Mouse (Mus musculus) stomach, embryonic 14.5 days (tissue): ENCODE measurements around the gene Zfpm1. TPM values are rescaled to one million over a fixed set of nuclear protein-coding genes. Genes with fewer than 3 reads are reported as not detected.

Experiments
- ATAC-seq: fragments of 200-750 bp; cut with Nextera tagmentation; 2 replicates; pipeline ENCODE4 v1.8.0; 2017; ENCODE audit warnings: low read depth, moderate TSS enrichment; ENCODE audit not compliant: insufficient number of reproducible peaks, insufficient read depth, low FRiP score
- H3K27ac ChIP-seq: fragments of 300-500 bp; sonication (generic); 2 replicates; pipeline ENCODE4 v1.5.1; 2014; ENCODE audit warnings: mild to moderate bottlenecking, low read length, moderate library complexity, mixed read lengths
- H3K27me3 ChIP-seq: fragments of 300-500 bp; sonication (generic); 2 replicates; pipeline ENCODE4 v1.6.1; 2014; ENCODE audit warnings: low read length, control low read depth, mixed read lengths; ENCODE audit not compliant: control insufficient read depth, insufficient read depth
- H3K36me3 ChIP-seq: fragments of 300-500 bp; sonication (generic); 2 replicates; pipeline ENCODE4 v1.6.1; 2014; ENCODE audit warnings: mild to moderate bottlenecking, control low read depth, low read length, moderate library complexity, mixed read lengths; ENCODE audit not compliant: control insufficient read depth, insufficient read depth
- H3K4me1 ChIP-seq: fragments of 300-500 bp; sonication (generic); 2 replicates; pipeline ENCODE4 v1.6.1; 2014; ENCODE audit warnings: low read length, control low read depth, mixed read lengths; ENCODE audit not compliant: control insufficient read depth, insufficient read depth
- H3K4me2 ChIP-seq: fragments of 300-500 bp; sonication (generic); replicated peaks from 2 replicates; pipeline ENCODE4 v1.6.1; 2014; ENCODE audit warnings: low read depth, low read length, control low read depth
- H3K4me3 ChIP-seq: fragments of 300-500 bp; sonication (generic); 2 replicates; pipeline ENCODE4 v1.5.1; 2014; ENCODE audit warnings: low read depth, low read length, control low read depth
- H3K9ac ChIP-seq: fragments of 300-500 bp; sonication (generic); replicated peaks from 2 replicates; pipeline ENCODE4 v1.6.1; 2014; ENCODE audit warnings: low read depth, mild to moderate bottlenecking, control low read depth, low read length, moderate library complexity, mixed read lengths
- H3K9me3 ChIP-seq: fragments of 300-500 bp; sonication (generic); 2 replicates; pipeline ENCODE4 v1.6.1; 2016; ENCODE audit warnings: low read depth, low read length, control low read depth; ENCODE audit not compliant: control insufficient read depth
- WGBS: fragments of 180-500 bp; shearing (Covaris S2); extraction: QIAGEN DNeasy Blood & Tissue Kit; methylation state at CpG from one replicate; pipeline ENCODE4 v1.1.7; 2014; 5-methylcytosine and 5-hydroxymethylcytosine counted together
- polyA plus RNA-seq: library from polyadenylated mRNA; unstranded; fragments of >200 nt; fragmentation: Nextera tagmentation; extraction: Ambion mirVana; gene quantifications from 2 replicates; pipeline ENCODE4 v1.2.1, GENCODE M21; 2014

The Zfpm1 gene
- polyA plus RNA-seq, 1 experiment from 2014 or later = 3.1 TPM

DNA sequence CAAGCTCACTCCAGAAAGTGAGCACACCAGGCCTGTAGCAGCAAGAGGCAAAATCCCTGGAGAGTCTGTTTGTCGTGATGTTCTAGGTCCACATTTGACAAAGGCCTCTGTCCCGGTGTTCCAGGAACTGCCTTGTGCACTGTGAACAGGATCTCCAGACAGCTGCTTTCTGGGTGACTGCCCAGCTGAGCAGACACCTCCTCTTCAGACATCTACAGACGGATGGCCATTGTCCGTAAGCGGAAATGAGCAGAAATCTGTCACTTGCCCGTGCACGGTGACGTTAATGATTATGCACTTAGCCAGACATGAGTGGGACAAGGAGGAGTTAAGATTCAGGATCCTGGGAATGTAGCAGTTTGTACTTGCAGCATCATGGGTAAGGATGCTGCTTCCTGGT, 72.2 kb downstream of the Zfpm1 start:
- no peak overlapping the region for H3K27ac ChIP-seq
- WGBS = 72% methylated on average over 8 of the region's 8 CpGs
- no peak overlapping the region for H3K9ac ChIP-seq
- no peak for ATAC-seq
- H3K4me3 ChIP-seq = no peak overlapping the region
- no peaks in the 10 kb centered on the region for H3K27me3 ChIP-seq
- H3K36me3 ChIP-seq = no peaks in the 10 kb centered on the region
- H3K4me1 ChIP-seq = no peaks in the 10 kb centered on the region
- H3K4me2 ChIP-seq = no peak overlapping the region
- no peaks in the 10 kb centered on the region for H3K9me3 ChIP-seq

DNA sequence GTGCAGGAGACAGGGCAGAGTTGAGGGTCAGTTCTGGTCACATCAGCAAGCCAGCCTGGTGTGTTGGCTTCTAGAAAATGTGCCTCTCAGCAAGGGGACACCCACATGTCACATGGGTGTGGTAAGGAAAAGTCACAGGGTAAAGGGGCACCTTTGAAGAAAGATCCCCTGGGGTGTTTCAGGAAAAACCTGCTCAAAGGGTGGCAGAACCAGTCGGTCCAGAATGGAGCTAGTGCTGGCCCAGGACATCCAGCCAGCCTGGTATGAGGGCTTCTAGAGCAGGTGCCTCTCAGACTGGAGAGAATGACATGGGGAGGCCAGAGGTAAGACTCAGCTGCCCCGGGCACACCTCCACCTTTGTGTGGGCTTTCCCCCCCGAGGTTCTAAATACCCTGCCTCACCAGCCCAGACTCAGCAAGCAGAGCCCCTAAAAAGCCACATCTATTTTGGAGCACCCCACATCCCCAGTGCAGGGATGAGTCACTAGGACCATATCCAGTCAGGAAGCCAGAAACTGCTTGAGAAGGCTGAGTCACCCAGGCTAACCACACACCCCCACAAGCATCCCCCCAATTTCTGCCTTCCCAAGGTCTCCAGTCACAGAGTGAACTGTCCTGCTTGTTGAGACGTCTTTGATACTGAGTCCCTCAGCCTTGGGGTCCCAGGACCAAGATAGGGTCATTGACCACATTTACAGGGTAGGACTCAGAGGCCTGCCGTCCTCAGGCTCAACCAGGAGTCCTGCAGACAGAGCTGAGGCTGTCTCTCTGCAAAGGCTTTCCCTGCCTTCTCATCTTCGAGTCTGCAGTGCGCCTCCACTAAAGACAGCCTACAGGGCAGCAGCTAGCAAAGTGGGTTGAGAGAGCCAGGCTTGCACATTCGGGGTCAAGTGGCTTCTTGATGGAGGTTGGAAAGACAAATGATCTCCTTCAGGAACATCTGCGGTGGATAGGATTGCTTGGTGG, 74.0 kb downstream of the Zfpm1 start:
- no peaks in the 10 kb centered on the region for H3K36me3 ChIP-seq
- ATAC-seq = peak; percentile 64; the same call in 1 of the 2 replicates
- no peak overlapping the region for H3K27ac ChIP-seq
- no peak overlapping the region for H3K4me2 ChIP-seq
- no peaks in the 10 kb centered on the region for H3K27me3 ChIP-seq
- no peak overlapping the region for H3K9ac ChIP-seq
- no peak overlapping the region for H3K4me3 ChIP-seq
- 58% methylated on average over 9 of the region's 9 CpGs for WGBS
- H3K4me1 ChIP-seq = no peaks in the 10 kb centered on the region
- no peaks in the 10 kb centered on the region for H3K9me3 ChIP-seq

GRCm38 (mm10) chr8:122357202-122357601, 75.3 kb downstream of the Zfpm1 start:
- Histone ChIP-seq H3K27me3 (no peaks in the 10 kb centered on the region), H3K9me3 (no peaks in the 10 kb centered on the region), H3K4me3 (no peak overlapping the region), H3K4me2 (no peak overlapping the region), H3K36me3 (no peaks in the 10 kb centered on the region), H3K27ac (no peak overlapping the region), H3K4me1 (no peaks in the 10 kb centered on the region), H3K9ac (no peak overlapping the region)
- WGBS = 50% methylated on average over 11 of the region's 11 CpGs
- no peak for ATAC-seq

GRCm38 (mm10) chr8:122357641-122358040, 75.7 kb downstream of the Zfpm1 start:
- Histone ChIP-seq H3K27ac (no peak overlapping the region), H3K4me3 (no peak overlapping the region)
- no peak for ATAC-seq

DNA sequence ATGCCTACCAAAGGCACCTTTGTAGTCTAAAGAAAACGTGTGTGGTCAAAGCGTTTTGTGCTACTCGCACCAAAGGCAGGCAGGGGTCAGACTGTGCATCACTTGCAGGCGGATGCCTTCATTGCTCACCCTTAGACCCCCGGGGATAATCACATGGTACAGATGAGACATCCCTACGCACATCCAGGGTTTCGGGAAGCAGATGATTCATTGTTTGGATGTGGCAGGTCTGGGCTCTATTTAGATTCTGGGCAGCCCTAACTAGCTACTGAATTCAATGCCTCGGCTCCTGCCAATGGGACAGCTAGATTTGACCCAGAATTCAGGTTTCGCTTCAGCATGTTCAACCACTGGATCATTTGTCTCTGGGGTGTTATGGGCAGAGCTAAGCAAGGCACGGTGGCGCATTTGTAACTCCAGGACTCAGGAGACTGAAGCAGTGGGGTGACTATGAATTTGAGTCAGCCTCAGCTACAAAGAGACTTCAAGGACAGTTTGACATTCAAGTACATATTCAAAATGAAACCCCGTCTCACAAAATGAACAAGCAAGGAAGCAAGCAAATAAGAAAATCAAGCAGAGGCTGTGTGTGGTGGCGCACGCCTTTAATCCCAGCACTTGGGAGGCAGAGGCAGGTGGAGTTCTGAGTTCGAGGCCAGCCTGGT, 77.3 kb downstream of the Zfpm1 start:
- no peak for ATAC-seq
- Histone ChIP-seq H3K4me3 (no peak overlapping the region), H3K4me2 (no peak overlapping the region), H3K4me1 (no peaks in the 10 kb centered on the region; the same call in 1 of the 2 replicates), H3K9ac (no peak overlapping the region), H3K9me3 (no peaks in the 10 kb centered on the region), H3K27ac (no peak overlapping the region), H3K27me3 (no peaks in the 10 kb centered on the region), H3K36me3 (no peaks in the 10 kb centered on the region)
- WGBS = 76% methylated on average over 15 of the region's 15 CpGs

More at GRCm38 (mm10) chr8:122357641-122358040, 75.7 kb downstream of the Zfpm1 start:
- Histone ChIP-seq H3K4me2 (no peak overlapping the region), H3K4me1 (no peaks in the 10 kb centered on the region; the same call in 1 of the 2 replicates), H3K36me3 (no peaks in the 10 kb centered on the region), H3K27me3 (no peaks in the 10 kb centered on the region), H3K9me3 (no peaks in the 10 kb centered on the region), H3K9ac (no peak overlapping the region)
- 63% methylated on average over 5 of the region's 5 CpGs for WGBS

GRCm38 (mm10) chr8:122360696-122361416, 78.9 kb downstream of the Zfpm1 start, which contains the start of gene Trhr2:
Trhr2 (minus strand) TSS chr8:122360746.
- no peaks in the 10 kb centered on the region for H3K9me3 ChIP-seq
- H3K9ac ChIP-seq = no peak within 1 kb of the TSS
- no peak for ATAC-seq
- no peak within 1 kb of the TSS for H3K4me3 ChIP-seq
- no peaks in the 10 kb centered on the region for H3K36me3 ChIP-seq
- H3K4me2 ChIP-seq = no peak within 1 kb of the TSS
- H3K27me3 ChIP-seq = no peaks in the 10 kb centered on the region
- H3K27ac ChIP-seq = no peak within 1 kb of the TSS
- WGBS = 75% methylated on average over 7 of the region's 7 CpGs
- no peaks in the 10 kb centered on the region; the same call in 1 of the 2 replicates for H3K4me1 ChIP-seq

DNA sequence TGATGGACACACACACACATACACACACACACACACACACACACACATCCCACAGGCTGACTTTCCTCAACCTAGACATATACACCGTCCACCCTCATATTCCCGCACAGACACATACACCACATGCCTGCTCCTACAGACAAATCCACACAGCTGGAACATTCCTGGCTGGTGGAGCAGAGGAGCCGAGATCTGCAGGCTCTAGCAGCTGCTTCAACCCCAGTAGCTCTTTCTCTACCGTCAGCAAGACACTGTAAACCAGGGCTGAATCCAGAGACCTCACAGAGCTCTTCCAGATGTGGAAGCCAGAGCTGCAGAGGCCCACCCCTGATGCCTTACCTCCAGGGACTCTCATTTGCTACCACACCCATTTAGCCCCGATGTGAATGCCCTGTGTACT, 80.3 kb downstream of the Zfpm1 start:
- no peak; the same call in 1 of the 2 replicates for ATAC-seq
- 34% methylated on average over 5 of the region's 5 CpGs for WGBS
- H3K9ac ChIP-seq = no peak overlapping the region

GRCm38 (mm10) chr8:122362967-122363366, 81.0 kb downstream of the Zfpm1 start:
- WGBS = 29% methylated on average over 8 of the region's 8 CpGs
- no peak for ATAC-seq
- H3K9ac ChIP-seq = no peak overlapping the region

More for the DNA sequence above, 80.3 kb downstream of the Zfpm1 start:
- H3K36me3 ChIP-seq = no peaks in the 10 kb centered on the region
- no peak overlapping the region for H3K4me2 ChIP-seq
- H3K9me3 ChIP-seq = no peaks in the 10 kb centered on the region
- H3K4me1 ChIP-seq = no peaks in the 10 kb centered on the region; the same call in 1 of the 2 replicates
- no peak overlapping the region for H3K27ac ChIP-seq
- H3K27me3 ChIP-seq = no peaks in the 10 kb centered on the region
- no peak overlapping the region for H3K4me3 ChIP-seq

More at GRCm38 (mm10) chr8:122362967-122363366, 81.0 kb downstream of the Zfpm1 start:
- Histone ChIP-seq H3K4me1 (no peaks in the 10 kb centered on the region; the same call in 1 of the 2 replicates), H3K4me2 (no peak overlapping the region), H3K4me3 (no peak overlapping the region), H3K27ac (no peak overlapping the region), H3K9me3 (no peaks in the 10 kb centered on the region), H3K27me3 (no peaks in the 10 kb centered on the region), H3K36me3 (no peaks in the 10 kb centered on the region)
